Mouse (Mus musculus) cortical plate, adult 2 months (tissue): Measurements from ENCODE around the gene Prdm16.

Experiments used
- CTCF ChIP-seq: fragments of 200-500 bp; IDR thresholded peaks from 2 replicates; pipeline ENCODE4 v1.5.1; 2011; ENCODE audit warnings: mild to moderate bottlenecking, control low read depth, low read length; ENCODE audit not compliant: insufficient read depth; ENCODE audit errors: extremely low read depth
- POLR2A ChIP-seq: fragments of 200-500 bp; IDR thresholded peaks from 2 replicates; pipeline ENCODE4 v1.6.1; 2011; ENCODE audit warnings: mild to moderate bottlenecking, low read length, control low read depth; ENCODE audit not compliant: insufficient read depth; ENCODE audit errors: extremely low read depth

DNA sequence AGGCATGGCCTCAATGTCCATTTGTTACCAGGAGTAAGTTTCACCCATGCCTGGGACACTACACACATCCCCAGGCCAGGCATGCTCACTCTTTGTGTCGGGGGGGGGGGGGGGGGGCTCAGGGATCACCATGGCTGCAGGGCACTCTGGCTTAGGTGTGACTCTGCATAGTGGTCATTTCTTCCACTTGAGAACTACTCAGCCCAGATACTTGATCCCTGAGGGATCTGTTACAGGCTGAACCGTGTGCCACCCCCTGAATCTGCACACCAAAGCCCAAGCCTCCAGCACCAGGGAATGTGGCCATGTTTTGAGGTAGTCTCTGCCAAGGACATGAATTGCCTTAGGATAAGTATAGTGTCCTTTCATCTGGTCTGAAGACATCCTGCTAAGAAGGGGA lies 123.0 kb downstream of the Prdm16 start:
- no peak for TF ChIP-seq CTCF
- no peak for TF ChIP-seq POLR2A
